Mouse (Mus musculus): ENCODE data around the gene Ear14. TPM values are rescaled to one million over a fixed set of nuclear protein-coding genes. Genes with fewer than 3 reads are reported as not detected.
"Not testable (repeated sequence)": the region's sequence is repeated elsewhere in the genome, so short reads cannot be mapped to it uniquely, and the experiment has no call there.

Gene Ear14
- not detected for total RNA-seq (2022)

GRCm38 (mm10) chr14:51203115-51203514, at the start of gene Ear14:
Gene Ear14 (plus strand): TSS chr14:51203391.
- no peak for DNase-seq

- no peak for DNase-seq
Measured at GRCm38 (mm10) chr14:51156056-51156735, 47.0 kb upstream of the Ear14 start.

GRCm38 (mm10) chr14:51156736-51157068, 46.5 kb upstream of the Ear14 start:
- DNase-seq, result no peak

- DNase-seq, result no peak
Measured at GRCm38 (mm10) chr14:51157072-51157471, 46.1 kb upstream of the Ear14 start.

- not testable (repeated sequence) for DNase-seq
Measured at GRCm38 (mm10) chr14:51161976-51162375, 41.2 kb upstream of the Ear14 start, which contains the start of gene Rnase2b. Gene Rnase2b (plus strand): TSS chr14:51162260.

GRCm38 (mm10) chr14:51163323-51163722, 39.9 kb upstream of the Ear14 start:
- DNase-seq, result not testable (repeated sequence)

- DNase-seq, result no peak
Measured at GRCm38 (mm10) chr14:51165435-51165834, 37.8 kb upstream of the Ear14 start.

GRCm38 (mm10) chr14:51166068-51166467, 37.1 kb upstream of the Ear14 start:
- no peak for DNase-seq

GRCm38 (mm10) chr14:51172095-51172865, 30.9 kb upstream of the Ear14 start:
- DNase-seq, result not testable (repeated sequence)

GRCm38 (mm10) chr14:51172947-51173346, 30.2 kb upstream of the Ear14 start:
- DNase-seq, result not testable (repeated sequence)

GRCm38 (mm10) chr14:51173843-51174242, 29.3 kb upstream of the Ear14 start:
- DNase-seq, result no peak

- not testable (repeated sequence) for DNase-seq
Measured at GRCm38 (mm10) chr14:51181051-51181450, 22.1 kb upstream of the Ear14 start.

GRCm38 (mm10) chr14:51195681-51196080, 7.5 kb upstream of the Ear14 start:
- DNase-seq, result no peak

- no peak for DNase-seq
Measured at GRCm38 (mm10) chr14:51199098-51200023, 3.8 kb upstream of the Ear14 start, which contains the start of gene Ang2. Gene Ang2 (minus strand): TSS chr14:51199148.

GRCm38 (mm10) chr14:51200054-51200453, 3.1 kb upstream of the Ear14 start:
- DNase-seq, result no peak

GRCm38 (mm10) chr14:51200466-51200865, 2.7 kb upstream of the Ear14 start:
- DNase-seq, result no peak

- not testable (repeated sequence) for DNase-seq
Measured at GRCm38 (mm10) chr14:51220075-51220474, 16.9 kb downstream of the Ear14 start.

- not testable (repeated sequence) for DNase-seq
Measured at GRCm38 (mm10) chr14:51229657-51230056, 26.5 kb downstream of the Ear14 start.

GRCm38 (mm10) chr14:51237488-51237887, 34.3 kb downstream of the Ear14 start:
- DNase-seq, result not testable (repeated sequence)

- DNase-seq, result peak; percentile 15
Measured at GRCm38 (mm10) chr14:51240899-51241298, 37.7 kb downstream of the Ear14 start.

- no peak for DNase-seq
Measured at GRCm38 (mm10) chr14:51247736-51248135, 44.5 kb downstream of the Ear14 start.

- no peak for DNase-seq
Measured at GRCm38 (mm10) chr14:51250348-51250747, 47.2 kb downstream of the Ear14 start.

GRCm38 (mm10) chr14:51252206-51252605, 49.0 kb downstream of the Ear14 start:
- DNase-seq, result not testable (repeated sequence)
